Mouse (Mus musculus) spleen, adult 2 months (tissue): ENCODE measurements around the gene Bbip1. TPM values are rescaled to one million over a fixed set of nuclear protein-coding genes. Genes with fewer than 3 reads are reported as not detected.

ENCODE experiments used
- DNase-seq, 2 experiments: peaks; one replicate each; pipeline versions ENCODE4 v3.0.0 to v3.0.0-alpha.2; 2012 to 2021; ENCODE audit warnings: low spot score in 2 of 2, low read depth in 1 of 2
- H3K27ac ChIP-seq: fragments of 200-500 bp; 2 replicates; pipeline ENCODE4 v1.5.1; 2012; ENCODE audit warnings: low read length, inconsistent platforms; ENCODE audit not compliant: insufficient read depth
- H3K27me3 ChIP-seq: fragments of 200-500 bp; 2 replicates; pipeline ENCODE4 v1.6.1; 2012; ENCODE audit warnings: mild to moderate bottlenecking, moderate library complexity, low read length, inconsistent platforms; ENCODE audit not compliant: control insufficient read depth, insufficient read depth
- H3K36me3 ChIP-seq: fragments of 200-500 bp; 2 replicates; pipeline ENCODE4 v1.6.1; 2012; ENCODE audit warnings: mild to moderate bottlenecking, low read length, inconsistent platforms; ENCODE audit not compliant: control insufficient read depth, insufficient read depth
- H3K4me1 ChIP-seq: fragments of 200-500 bp; 2 replicates; pipeline ENCODE4 v1.6.1; 2011; ENCODE audit warnings: inconsistent platforms; ENCODE audit not compliant: control insufficient read depth, insufficient read depth, insufficient read length
- H3K4me3 ChIP-seq: fragments of 200-500 bp; 2 replicates; pipeline ENCODE4 v1.5.1; 2011; ENCODE audit warnings: mild to moderate bottlenecking, inconsistent platforms; ENCODE audit not compliant: insufficient read depth, insufficient read length; ENCODE audit errors: extremely low read depth
- CTCF ChIP-seq: fragments of 200-500 bp; IDR thresholded peaks from 2 replicates; pipeline ENCODE4 v1.5.1; 2011; ENCODE audit warnings: mild to moderate bottlenecking, inconsistent platforms; ENCODE audit not compliant: insufficient read depth, insufficient read length, insufficient replicate concordance; ENCODE audit errors: extremely low read depth
- POLR2A ChIP-seq: fragments of 200-500 bp; IDR thresholded peaks from 2 replicates; pipeline ENCODE4 v1.6.1; 2011; ENCODE audit warnings: low read depth, low read length, inconsistent platforms
- WGBS: fragments of 180-500 bp; shearing (Covaris S2); methylation state at CpG from one replicate; pipeline ENCODE4 v1.1.7; 2018; 5-methylcytosine and 5-hydroxymethylcytosine counted together
- polyA plus RNA-seq: library from polyadenylated mRNA; depleted of rRNA; stranded (reverse); fragments of >200 nt; gene quantifications from 2 replicates; pipeline ENCODE4 v1.2.3, GENCODE M21; 2012; rRNA removed

The Bbip1 gene
- polyA plus RNA-seq, 1 experiment = 4.2 TPM

GRCm38 (mm10) chr19:53885450-53885849 is 59.0 kb downstream of the Bbip1 start:
- TF ChIP-seq POLR2A (no peak), CTCF (no peak)
- no peaks in the 10 kb centered on the region for H3K27me3 ChIP-seq
- peaks cover 21% of the 10 kb centered on the region; the same call in 1 of the 2 replicates for H3K4me1 ChIP-seq
- no peak overlapping the region for H3K27ac ChIP-seq
- no peak overlapping the region for H3K4me3 ChIP-seq
- H3K36me3 ChIP-seq = no peaks in the 10 kb centered on the region
- WGBS = 76% methylated on average over 10 of the region's 10 CpGs
- no peak for DNase-seq

- 87% methylated on average over 5 of the region's 5 CpGs for WGBS
- H3K27me3 ChIP-seq = no peaks in the 10 kb centered on the region
- no peak overlapping the region for H3K27ac ChIP-seq
- H3K36me3 ChIP-seq = no peaks in the 10 kb centered on the region
- TF ChIP-seq POLR2A = no peak
- TF ChIP-seq CTCF = no peak
- DNase-seq = no peak
- no peak overlapping the region for H3K4me3 ChIP-seq
- H3K4me1 ChIP-seq = peaks cover 3% of the 10 kb centered on the region; the same call in 1 of the 2 replicates
Measured at GRCm38 (mm10) chr19:53881786-53882185, 62.6 kb downstream of the Bbip1 start.

GRCm38 (mm10) chr19:53880460-53880859 is 64.0 kb downstream of the Bbip1 start:
- Histone ChIP-seq H3K4me3 (no peak overlapping the region), H3K27ac (no peak overlapping the region), H3K4me1 (no peaks in the 10 kb centered on the region), H3K27me3 (no peaks in the 10 kb centered on the region), H3K36me3 (no peaks in the 10 kb centered on the region)
- WGBS = 94% methylated on average over 1 of the region's 1 CpGs
- no peak for TF ChIP-seq CTCF
- no peak for DNase-seq

Other genes with a start within 250 kb of the Bbip1 start
- gene Pdcd4, start 52.4 kb downstream of the Bbip1 start, polyA plus RNA-seq = 8.7 and 9.4 TPM in 2 replicates
- 5.1 and 5.6 TPM in 2 replicates for gene Shoc2, start 321 bp downstream of the Bbip1 start, polyA plus RNA-seq
- 0.83 and 1.3 TPM in 2 replicates for gene Adra2a, start 99.5 kb upstream of the Bbip1 start, polyA plus RNA-seq